ENCODE assay signal across 26 mouse cellular contexts in genomic region chr17:75756487-75756886, GRCm38 (mm10).
"Had no signal": no experiment of that assay in that cellular context is flagged by ENCODE, and none has a peak within 500 bp of the region (broad histone marks: within the 10 kb centered on the region; RNA-seq: fewer than 3 reads in every experiment).

No protein-coding gene starts in this region.

- H3K4me3 ChIP-seq: embryonic facial prominence, embryonic 10.5 days; embryonic facial prominence, embryonic 12.5 days; embryonic facial prominence, embryonic 13.5 days; embryonic facial prominence, embryonic 15.5 days; erythroblast, embryonic 14.5 days; forebrain, embryonic 10.5 days; forebrain, embryonic 12.5 days; forebrain, embryonic 13.5 days; forebrain, embryonic 15.5 days; gastrocnemius, adult 2 months; heart, adult 2 months had no signal

- H3K27me3 ChIP-seq: embryonic facial prominence, embryonic 12.5 days; embryonic facial prominence, embryonic 13.5 days; embryonic facial prominence, embryonic 15.5 days; forebrain, embryonic 12.5 days; forebrain, embryonic 13.5 days; forebrain, embryonic 15.5 days had no signal

- H3K4me1 ChIP-seq: embryonic facial prominence, embryonic 10.5 days; embryonic facial prominence, embryonic 12.5 days; embryonic facial prominence, embryonic 13.5 days; embryonic facial prominence, embryonic 15.5 days; forebrain, embryonic 12.5 days; forebrain, embryonic 13.5 days; forebrain, embryonic 15.5 days had no signal

- H3K4me2 ChIP-seq: embryonic facial prominence, embryonic 12.5 days; embryonic facial prominence, embryonic 13.5 days; embryonic facial prominence, embryonic 15.5 days; forebrain, embryonic 12.5 days; forebrain, embryonic 13.5 days; forebrain, embryonic 15.5 days had no signal

- DNase-seq: cerebellum, adult 8-10 months; cerebellum, adult 9-10 months; cerebellum, adult 9-11 months; cerebellum, postnatal 10 days; cerebellum, postnatal 14 days; cerebellum, postnatal 25 days; cerebellum, postnatal 36 days; embryo, embryonic 11 days; forebrain, postnatal 0 days; gastrocnemius, adult 2 months; gastrocnemius, postnatal 10 days; gastrocnemius, postnatal 14 days; gastrocnemius, postnatal 25 days; gastrocnemius, postnatal 36 days; heart, adult 11 months; heart, adult 18-20 months; heart, adult 2 months had no signal

- H3K36me3 ChIP-seq: embryonic facial prominence, embryonic 10.5 days; embryonic facial prominence, embryonic 12.5 days; embryonic facial prominence, embryonic 13.5 days; embryonic facial prominence, embryonic 15.5 days; forebrain, embryonic 10.5 days; forebrain, embryonic 12.5 days; forebrain, embryonic 15.5 days had no signal
